Mouse (Mus musculus) adrenal gland (tissue): ENCODE measurements around the gene Pigyl.

Experiments
- intact Hi-C: fragments of 180-260 bp; cut with DNase I; formaldehyde crosslinking; loops from one replicate; pipeline ENCODE4 v1.15.1; 2025

The Pigyl gene

GRCm38 (mm10) chr9:22136765-22137547 is 19.7 kb upstream of the Pigyl start:
- intact Hi-C loops = no loop called here

- intact Hi-C loops = no loop called here
Measured at GRCm38 (mm10) chr9:22138480-22138879, 18.2 kb upstream of the Pigyl start.

GRCm38 (mm10) chr9:22139746-22140145 is 16.9 kb upstream of the Pigyl start:
- intact Hi-C loops = loop anchor here (10.0 kb wide), 2 partner anchors 45 to 165 kb away; partner anchors contain the start of gene Cnn1

- intact Hi-C loops = loop anchor here (2.0 to 10.0 kb wide), 4 partner anchors 25 to 169 kb away; partner anchors contain the start of gene Cnn1
Measured at GRCm38 (mm10) chr9:22143108-22144037, 13.3 kb upstream of the Pigyl start.

- intact Hi-C loops = loop anchor here (10.0 kb wide), 2 partner anchors 50 to 170 kb away; partner anchors contain the start of gene Cnn1
Measured at GRCm38 (mm10) chr9:22144304-22144965, 12.2 kb upstream of the Pigyl start.

- intact Hi-C loops = loop anchor here (10.0 kb wide), 3 partner anchors 55 to 255 kb away; partner anchors contain the start of gene Cnn1
Measured at GRCm38 (mm10) chr9:22149426-22150248, 7.0 kb upstream of the Pigyl start.

- intact Hi-C loops = loop anchor here (10.0 kb wide), 1 partner anchor 255 kb away; no protein-coding TSS in a partner anchor
Measured at GRCm38 (mm10) chr9:22150249-22150693, 6.4 kb upstream of the Pigyl start.

- intact Hi-C loops = loop anchor here (10.0 kb wide), 1 partner anchor 254 kb away; no protein-coding TSS in a partner anchor
Measured at GRCm38 (mm10) chr9:22150946-22151345, 5.7 kb upstream of the Pigyl start.

- intact Hi-C loops = loop anchor here (10.0 kb wide), 1 partner anchor 251 kb away; no protein-coding TSS in a partner anchor
Measured at GRCm38 (mm10) chr9:22153810-22154209, 2.8 kb upstream of the Pigyl start.

GRCm38 (mm10) chr9:22155614-22156013 is 1.0 kb upstream of the Pigyl start:
- intact Hi-C loops = loop anchor here (10.0 kb wide), 1 partner anchor 249 kb away; no protein-coding TSS in a partner anchor

GRCm38 (mm10) chr9:22157516-22158265 is 1.0 kb downstream of the Pigyl start:
- intact Hi-C loops = loop anchor here (10.0 kb wide), 1 partner anchor 247 kb away; no protein-coding TSS in a partner anchor

GRCm38 (mm10) chr9:22161299-22161698 is 4.7 kb downstream of the Pigyl start:
- intact Hi-C loops = no loop called here

- intact Hi-C loops = no loop called here
Measured at GRCm38 (mm10) chr9:22162305-22162704, 5.7 kb downstream of the Pigyl start.

- intact Hi-C loops = no loop called here
Measured at GRCm38 (mm10) chr9:22162912-22163311, 6.3 kb downstream of the Pigyl start.

- intact Hi-C loops = loop anchor here (2.0 kb wide), 1 partner anchor 62 kb away; no protein-coding TSS in a partner anchor
Measured at GRCm38 (mm10) chr9:22164711-22165668, 8.3 kb downstream of the Pigyl start.

- intact Hi-C loops = loop anchor here (2.0 kb wide), 1 partner anchor 61 kb away; no protein-coding TSS in a partner anchor
Measured at GRCm38 (mm10) chr9:22165964-22166363, 9.3 kb downstream of the Pigyl start.

GRCm38 (mm10) chr9:22166686-22167085 is 10.0 kb downstream of the Pigyl start:
- intact Hi-C loops = no loop called here

- intact Hi-C loops = no loop called here
Measured at GRCm38 (mm10) chr9:22167751-22168150, 11.1 kb downstream of the Pigyl start.
